Mouse (Mus musculus) thymus, adult 2 months (tissue): Measurements from ENCODE around the gene Prl2c2.
"Not testable (repeated sequence)": the region's sequence is repeated elsewhere in the genome, so short reads cannot be mapped to it uniquely, and the experiment has no call there.

ENCODE experiments used
- CTCF ChIP-seq: fragments of 200-500 bp; IDR thresholded peaks from 2 replicates; pipeline ENCODE4 v1.5.1; 2012; ENCODE audit warnings: mild to moderate bottlenecking, control low read depth, low read length, moderate library complexity, borderline replicate concordance; ENCODE audit not compliant: control insufficient read depth, poor library complexity, insufficient read depth; ENCODE audit errors: extremely low read depth
- POLR2A ChIP-seq: fragments of 200-500 bp; IDR thresholded peaks from 2 replicates; pipeline ENCODE4 v1.6.1; 2012; ENCODE audit warnings: mild to moderate bottlenecking, low read length, control low read depth, moderate library complexity; ENCODE audit not compliant: control insufficient read depth, poor library complexity, insufficient read depth; ENCODE audit errors: extremely low read depth

- not testable (repeated sequence) for TF ChIP-seq CTCF, POLR2A
Measured at GRCm38 (mm10) chr13:13013993-13014549, 8.9 kb upstream of the Prl2c2 start.
